Mouse (Mus musculus): ENCODE results near the gene Trappc1.

DNA sequence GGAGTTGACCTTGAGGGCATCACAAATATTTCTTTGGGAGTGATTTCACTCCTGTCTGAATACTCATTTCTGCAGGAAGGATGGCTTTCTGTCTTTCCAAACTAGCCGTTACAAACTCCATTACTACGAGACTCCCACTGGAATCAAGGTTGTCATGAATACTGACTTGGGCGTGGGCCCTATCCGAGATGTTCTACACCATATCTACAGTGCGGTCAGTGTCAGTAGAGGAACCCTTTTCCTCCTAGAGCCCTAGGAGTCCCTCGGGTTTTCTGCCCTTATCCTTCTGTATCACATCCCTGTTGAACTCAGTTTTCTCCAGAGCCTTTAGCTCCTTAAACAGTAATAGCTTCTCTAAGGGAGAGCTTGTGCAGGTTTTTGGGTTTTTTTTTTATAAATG lies 969 bp downstream of the Trappc1 start:
- TF ChIP-seq GATA1 (IDR thresholded peaks at IDR 0.05; ENCODE audit: low read length) (no peak), TAL1 (IDR thresholded peaks at IDR 0.05; ENCODE audit: low read length) (no peak)

Data from erythroblast, embryonic 14.5 days (primary cell).